Mouse (Mus musculus) stomach, embryonic 14.5 days (tissue): ENCODE measurements at regions not wholly inside any gene's neighbourhood (a gene's known extent, or its start where the extent isn't known, plus 50 kb on each side); places are given as distances from the start of the nearest gene placed in this dataset.

Source experiments
- ATAC-seq: fragments of 200-750 bp; cut with Nextera tagmentation; 2 replicates; pipeline ENCODE4 v1.8.0; 2017; ENCODE audit warnings: low read depth, moderate TSS enrichment; ENCODE audit not compliant: insufficient number of reproducible peaks, insufficient read depth, low FRiP score
- H3K27ac ChIP-seq: fragments of 300-500 bp; sonication (generic); 2 replicates; pipeline ENCODE4 v1.5.1; 2014; ENCODE audit warnings: mild to moderate bottlenecking, low read length, moderate library complexity, mixed read lengths
- H3K27me3 ChIP-seq: fragments of 300-500 bp; sonication (generic); 2 replicates; pipeline ENCODE4 v1.6.1; 2014; ENCODE audit warnings: low read length, control low read depth, mixed read lengths; ENCODE audit not compliant: control insufficient read depth, insufficient read depth
- H3K36me3 ChIP-seq: fragments of 300-500 bp; sonication (generic); 2 replicates; pipeline ENCODE4 v1.6.1; 2014; ENCODE audit warnings: mild to moderate bottlenecking, control low read depth, low read length, moderate library complexity, mixed read lengths; ENCODE audit not compliant: control insufficient read depth, insufficient read depth
- H3K4me1 ChIP-seq: fragments of 300-500 bp; sonication (generic); 2 replicates; pipeline ENCODE4 v1.6.1; 2014; ENCODE audit warnings: low read length, control low read depth, mixed read lengths; ENCODE audit not compliant: control insufficient read depth, insufficient read depth
- H3K4me2 ChIP-seq: fragments of 300-500 bp; sonication (generic); replicated peaks from 2 replicates; pipeline ENCODE4 v1.6.1; 2014; ENCODE audit warnings: low read depth, low read length, control low read depth
- H3K4me3 ChIP-seq: fragments of 300-500 bp; sonication (generic); 2 replicates; pipeline ENCODE4 v1.5.1; 2014; ENCODE audit warnings: low read depth, low read length, control low read depth
- H3K9ac ChIP-seq: fragments of 300-500 bp; sonication (generic); replicated peaks from 2 replicates; pipeline ENCODE4 v1.6.1; 2014; ENCODE audit warnings: low read depth, mild to moderate bottlenecking, control low read depth, low read length, moderate library complexity, mixed read lengths
- H3K9me3 ChIP-seq: fragments of 300-500 bp; sonication (generic); 2 replicates; pipeline ENCODE4 v1.6.1; 2016; ENCODE audit warnings: low read depth, low read length, control low read depth; ENCODE audit not compliant: control insufficient read depth
- WGBS: fragments of 180-500 bp; shearing (Covaris S2); extraction: QIAGEN DNeasy Blood & Tissue Kit; methylation state at CpG from one replicate; pipeline ENCODE4 v1.1.7; 2014; 5-methylcytosine and 5-hydroxymethylcytosine counted together

DNA sequence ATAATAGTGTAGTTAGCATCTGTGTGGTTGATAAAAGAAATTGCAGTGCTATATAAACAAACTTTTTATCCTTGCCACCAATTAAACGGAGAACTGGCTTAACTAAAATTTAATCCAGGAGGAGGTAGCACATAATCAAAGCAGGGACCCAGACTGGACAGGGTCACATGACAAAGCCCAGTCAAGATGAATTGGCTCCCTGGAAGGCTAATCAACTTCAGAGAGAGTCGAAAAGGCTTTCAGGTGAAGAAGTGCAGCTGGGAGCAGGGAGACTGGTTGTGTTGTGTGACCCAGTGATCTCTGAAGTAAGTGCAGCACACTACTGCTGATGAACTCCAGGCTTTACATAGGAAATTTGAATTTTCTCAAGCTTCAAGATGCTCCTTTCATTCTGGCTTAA lies 127.5 kb upstream of the Nectin3 start:
- WGBS: 13% methylated on average over 2 of the region's 2 CpGs
- Histone ChIP-seq H3K9me3 (no peaks in the 10 kb centered on the region), H3K27me3 (no peaks in the 10 kb centered on the region), H3K36me3 (no peaks in the 10 kb centered on the region), H3K27ac (no peak overlapping the region), H3K4me1 (0 out of 2 replicates have a peak, but pooled peaks cover 3% of the 10 kb centered on the region), H3K4me2 (no peak overlapping the region), H3K4me3 (no peak overlapping the region), H3K9ac (no peak overlapping the region)
- ATAC-seq: no peak

- Histone ChIP-seq H3K27ac (no peak overlapping the region), H3K9me3 (no peaks in the 10 kb centered on the region), H3K36me3 (no peaks in the 10 kb centered on the region), H3K27me3 (no peaks in the 10 kb centered on the region), H3K4me1 (0 out of 2 replicates have a peak, but pooled peaks cover 3% of the 10 kb centered on the region), H3K9ac (no peak overlapping the region), H3K4me2 (no peak overlapping the region), H3K4me3 (no peak overlapping the region)
- WGBS: 93% methylated on average over 1 of the region's 1 CpGs
- ATAC-seq: no peak
Observed at GRCm38 (mm10) chr16:46623246-46623645, 124.9 kb upstream of the Nectin3 start.

DNA sequence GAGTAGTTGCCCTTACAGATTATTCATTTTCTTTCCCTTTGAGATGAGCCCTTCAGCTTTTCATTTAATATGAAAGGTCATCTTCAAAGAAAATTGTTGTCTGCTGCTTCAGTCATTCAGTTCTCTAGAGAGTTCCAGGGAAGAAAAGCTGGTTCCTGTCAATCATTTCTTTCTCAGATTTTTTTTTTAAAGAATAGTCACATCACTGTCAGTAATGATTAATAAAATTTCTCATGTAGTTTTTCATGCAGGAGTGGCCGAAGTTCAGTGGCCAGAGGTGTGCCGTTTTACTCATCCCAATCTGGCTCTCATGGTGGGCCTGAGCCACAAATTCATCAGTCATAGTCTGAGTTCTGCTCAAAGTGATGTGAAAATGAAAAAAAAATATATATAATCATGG lies 121.5 kb upstream of the Nectin3 start:
- Histone ChIP-seq H3K4me2 (no peak overlapping the region), H3K36me3 (no peaks in the 10 kb centered on the region), H3K27ac (no peak overlapping the region), H3K4me1 (no peaks in the 10 kb centered on the region), H3K27me3 (no peaks in the 10 kb centered on the region), H3K4me3 (no peak overlapping the region), H3K9ac (no peak overlapping the region), H3K9me3 (no peaks in the 10 kb centered on the region)
- ATAC-seq: no peak
- WGBS: 89% methylated on average over 2 of the region's 2 CpGs

- Histone ChIP-seq H3K36me3 (no peaks in the 10 kb centered on the region), H3K4me3 (no peak overlapping the region), H3K4me1 (no peaks in the 10 kb centered on the region), H3K9ac (no peak overlapping the region), H3K27ac (no peak overlapping the region), H3K4me2 (no peak overlapping the region), H3K9me3 (no peaks in the 10 kb centered on the region), H3K27me3 (no peaks in the 10 kb centered on the region)
- ATAC-seq: no peak
- 39% methylated on average over 13 of the region's 13 CpGs for WGBS
Observed at GRCm38 (mm10) chr16:46617544-46618335, 119.4 kb upstream of the Nectin3 start.

- Histone ChIP-seq H3K9ac (no peak overlapping the region), H3K4me1 (no peaks in the 10 kb centered on the region), H3K27ac (no peak overlapping the region), H3K9me3 (no peaks in the 10 kb centered on the region), H3K4me2 (no peak overlapping the region), H3K27me3 (no peaks in the 10 kb centered on the region), H3K36me3 (no peaks in the 10 kb centered on the region), H3K4me3 (no peak overlapping the region)
- no peak for ATAC-seq
Observed at GRCm38 (mm10) chr16:46616606-46617005, 118.3 kb upstream of the Nectin3 start.

DNA sequence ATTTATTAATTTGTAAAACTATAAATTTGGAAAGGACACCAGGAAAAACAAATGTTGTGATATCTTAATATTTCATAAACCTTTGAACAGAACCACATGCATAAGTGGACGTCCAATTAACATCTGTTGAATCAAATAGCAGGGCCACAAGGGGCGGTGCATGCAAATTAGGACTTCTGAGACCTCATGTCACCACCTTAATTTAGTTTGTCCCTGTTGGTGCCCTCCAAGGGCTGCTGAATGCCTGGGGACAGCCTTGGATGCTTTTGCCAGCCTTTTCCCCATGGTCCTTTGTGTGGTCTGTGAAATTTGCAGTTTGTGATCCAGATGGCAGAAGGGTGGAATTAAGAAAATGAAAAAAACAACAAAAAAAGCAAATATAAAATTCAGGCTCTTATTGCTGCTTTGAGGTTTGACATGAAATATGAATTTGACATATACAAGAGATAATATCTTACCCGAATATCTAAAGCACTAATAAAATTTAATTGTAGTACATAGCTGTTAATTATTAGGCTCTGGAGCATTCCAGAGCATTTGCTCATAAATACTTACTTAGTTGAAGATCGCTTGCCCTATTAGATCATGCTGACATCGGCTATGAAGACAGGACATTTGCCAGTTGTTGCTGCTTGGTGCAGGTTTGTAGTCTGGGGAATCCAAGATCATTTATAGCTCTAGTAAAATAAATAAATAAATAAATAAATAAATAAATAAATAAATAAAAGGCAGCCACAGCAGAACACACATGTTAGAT lies 114.9 kb upstream of the Nectin3 start:
- Histone ChIP-seq H3K9me3 (no peaks in the 10 kb centered on the region), H3K4me3 (no peak overlapping the region), H3K27me3 (no peaks in the 10 kb centered on the region), H3K4me1 (no peaks in the 10 kb centered on the region), H3K27ac (no peak overlapping the region), H3K9ac (no peak overlapping the region), H3K4me2 (no peak overlapping the region), H3K36me3 (no peaks in the 10 kb centered on the region)
- 81% methylated on average over 5 of the region's 5 CpGs for WGBS
- no peak for ATAC-seq

DNA sequence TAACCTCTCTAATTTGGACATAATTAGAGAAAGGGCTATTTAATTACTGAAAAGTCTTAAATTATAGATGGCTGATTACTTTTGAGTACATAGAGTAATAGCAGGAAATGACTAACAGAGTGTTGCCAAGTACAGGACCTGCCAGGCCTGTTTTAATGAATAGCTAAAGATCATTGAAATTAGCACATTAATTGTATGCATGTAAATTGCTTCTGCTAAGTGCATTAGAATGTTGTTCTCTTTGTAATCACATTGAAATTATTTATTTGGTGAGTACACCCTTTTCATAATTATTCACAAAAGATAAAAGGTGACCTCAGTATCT lies 107.5 kb upstream of the Nectin3 start:
- Histone ChIP-seq H3K9ac (no peak overlapping the region), H3K27ac (no peak overlapping the region), H3K9me3 (no peaks in the 10 kb centered on the region), H3K4me1 (no peaks in the 10 kb centered on the region), H3K4me2 (no peak overlapping the region), H3K27me3 (no peaks in the 10 kb centered on the region), H3K4me3 (no peak overlapping the region), H3K36me3 (no peaks in the 10 kb centered on the region)
- no peak for ATAC-seq

DNA sequence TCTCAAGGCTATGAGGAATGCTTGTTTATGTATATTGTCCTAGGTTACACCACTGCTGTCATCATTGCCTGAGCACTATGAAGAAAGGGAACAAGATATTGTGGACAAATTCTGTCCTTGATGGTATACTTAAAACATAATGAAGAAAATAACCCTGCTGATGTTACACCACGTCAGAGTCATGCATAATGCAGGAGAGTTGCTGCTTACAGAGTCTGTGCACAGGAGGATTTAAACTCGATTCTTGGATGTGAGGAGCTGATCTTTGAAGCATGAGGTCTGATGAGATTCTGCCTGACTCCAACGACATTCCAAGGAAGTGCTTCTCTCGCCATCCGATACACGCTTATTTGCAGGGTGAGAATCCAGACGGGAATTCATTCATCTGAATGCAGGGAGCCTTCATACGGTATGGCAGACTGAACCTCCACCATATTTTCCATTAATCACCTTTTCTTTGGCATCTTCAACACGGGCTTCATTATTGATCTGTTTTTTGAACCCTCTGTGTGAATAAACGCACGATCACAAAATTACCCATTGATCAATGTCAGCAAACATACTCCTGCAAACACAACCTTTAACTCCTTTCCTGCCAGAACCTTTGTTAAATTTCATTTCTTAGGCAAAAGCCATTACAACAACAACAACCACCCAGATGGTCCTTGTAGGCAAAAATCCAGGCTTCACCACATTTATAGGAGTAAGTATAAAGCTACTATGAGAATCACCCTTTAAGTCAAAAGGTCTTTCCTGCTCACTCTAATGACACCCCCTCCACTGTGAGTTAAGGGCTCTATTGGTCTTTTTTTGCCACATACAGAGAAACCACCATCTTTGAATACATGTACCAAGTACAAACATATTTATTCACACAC lies 106.9 kb upstream of the Nectin3 start:
- H3K27me3 ChIP-seq: no peaks in the 10 kb centered on the region
- H3K4me3 ChIP-seq: no peak overlapping the region
- ATAC-seq: no peak
- H3K27ac ChIP-seq: no peak overlapping the region
- H3K4me2 ChIP-seq: no peak overlapping the region
- 22% methylated on average over 11 of the region's 11 CpGs for WGBS
- no peaks in the 10 kb centered on the region for H3K36me3 ChIP-seq
- no peak overlapping the region for H3K9ac ChIP-seq
- H3K4me1 ChIP-seq: no peaks in the 10 kb centered on the region
- no peaks in the 10 kb centered on the region for H3K9me3 ChIP-seq
